Mouse (Mus musculus) testis, adult 10 weeks (tissue): ENCODE results near the gene Depdc1b. TPM values are rescaled to one million over a fixed set of nuclear protein-coding genes. Genes with fewer than 3 reads are reported as not detected.

ENCODE experiments used
- polyA plus RNA-seq: library from polyadenylated mRNA; stranded (reverse); fragments of 350-450 nt; fragmentation: Illumina TruSeq; extraction: RNeasy Lipid Tissue Mini Kit (QIAGEN cat#74804); gene quantifications from one replicate; pipeline ENCODE4 v1.2.3, GENCODE M21; 2014; ENCODE audit warnings: low read depth, low replicate concordance

Depdc1b gene
- 6.3 TPM for polyA plus RNA-seq

GRCm38 (mm10) chr13:108315702-108316486 is at the start of gene Depdc1b:
Gene Depdc1b (plus strand): TSS chr13:108316332.

GRCm38 (mm10) chr13:108449116-108450097 is 133.3 kb downstream of the Depdc1b start, which contains the start of gene Pde4d:
Gene Pde4d (plus strand): TSS chr13:108449948.

Other genes with a start within 250 kb of the Depdc1b start
- 192 TPM for gene Ndufaf2, start 157.7 kb upstream of the Depdc1b start, polyA plus RNA-seq
- gene Ercc8, start 157.6 kb upstream of the Depdc1b start, polyA plus RNA-seq = 33.5 TPM
- 0.90 TPM for gene Elovl7, start 101.9 kb upstream of the Depdc1b start, polyA plus RNA-seq
- gene Pde4d, start 133.6 kb downstream of the Depdc1b start, polyA plus RNA-seq = 3.3 TPM